Mouse (Mus musculus) lung, postnatal 10 days (tissue): ENCODE results near the gene Selenbp2.
"Not testable (repeated sequence)": the region's sequence is repeated elsewhere in the genome, so short reads cannot be mapped to it uniquely, and the experiment has no call there.

ENCODE experiments used
- DNase-seq: peaks from one replicate; pipeline ENCODE4 v3.0.0; 2021

Selenbp2 gene

GRCm38 (mm10) chr3:94693329-94693825 lies at the start of gene Selenbp2:
Gene Selenbp2 (plus strand): TSS chr3:94693556.
- DNase-seq: peak; percentile 51

DNA sequence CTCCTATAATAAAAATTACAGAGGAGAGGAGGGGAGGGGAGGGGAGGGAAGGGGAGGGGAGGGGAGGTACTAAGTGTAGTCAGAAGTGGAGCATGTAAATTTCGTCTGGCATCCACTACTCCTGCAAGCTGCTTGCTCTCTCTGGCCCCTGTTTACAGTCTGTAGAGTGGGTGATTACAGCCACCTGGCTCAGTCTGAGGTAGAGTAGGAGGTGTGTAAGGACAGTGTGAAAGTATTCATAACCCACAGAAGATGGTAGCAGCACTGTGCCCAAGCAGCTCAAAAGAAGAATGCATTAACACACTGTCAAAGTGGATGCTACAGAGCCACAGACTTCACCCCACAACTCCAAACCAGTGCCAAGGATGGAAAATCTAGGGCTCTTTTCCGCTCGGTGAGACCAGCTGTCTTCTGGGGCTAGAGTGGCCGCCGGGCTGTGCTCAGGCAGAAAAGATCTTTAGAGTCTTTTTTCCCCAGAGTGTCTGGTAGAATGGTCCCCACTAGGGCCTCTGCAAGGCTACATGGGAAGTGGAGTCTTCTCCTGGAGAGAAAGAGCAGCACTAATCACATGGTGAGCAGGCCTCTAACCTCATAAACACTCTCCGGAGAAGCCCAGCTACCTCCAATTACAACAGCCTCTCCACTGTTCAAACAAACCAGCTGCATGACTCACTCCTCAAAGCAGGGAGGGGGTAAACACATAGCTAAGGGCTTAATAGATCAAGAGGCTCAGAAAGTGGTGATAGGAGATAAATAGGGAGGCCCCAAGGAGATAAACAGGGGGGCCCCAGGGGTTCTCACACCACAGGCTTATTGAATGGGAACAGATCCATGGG lies 44.4 kb upstream of the Selenbp2 start:
- DNase-seq: peak; percentile 61

DNA sequence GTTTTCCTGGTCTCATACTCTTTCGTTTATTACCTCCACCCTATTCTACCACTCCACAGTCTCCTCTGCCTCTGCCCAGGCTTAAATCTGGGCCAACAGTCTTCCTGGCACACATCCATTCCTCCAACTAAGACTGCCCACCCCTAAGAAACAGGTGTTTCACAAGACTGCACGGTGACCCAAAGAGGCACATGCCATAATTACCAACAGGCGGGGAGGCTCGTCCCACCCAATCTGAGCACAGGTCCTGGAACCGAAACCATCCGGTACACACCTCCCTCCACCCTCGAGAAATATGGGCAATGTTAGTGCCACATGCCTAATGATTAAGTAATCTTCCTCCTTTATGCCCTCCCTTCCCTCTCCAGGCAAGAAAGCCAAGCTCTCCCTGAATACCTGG lies 42.9 kb upstream of the Selenbp2 start:
- peak; percentile 70 for DNase-seq

GRCm38 (mm10) chr3:94653967-94654366 lies 39.4 kb upstream of the Selenbp2 start:
- not testable (repeated sequence) for DNase-seq

- DNase-seq: not testable (repeated sequence)
These were observed 35.3 kb upstream of the Selenbp2 start for GRCm38 (mm10) chr3:94657852-94658739.

GRCm38 (mm10) chr3:94658740-94659095 lies 34.6 kb upstream of the Selenbp2 start, which contains the start of gene Tuft1:
Gene Tuft1 (minus strand): TSS chr3:94658872.
- peak; percentile 86 for DNase-seq

GRCm38 (mm10) chr3:94659142-94659748 lies 34.1 kb upstream of the Selenbp2 start:
- DNase-seq: peak; percentile 23

- DNase-seq: not testable (repeated sequence)
These were observed 32.5 kb upstream of the Selenbp2 start for GRCm38 (mm10) chr3:94660841-94661240.

- DNase-seq: not testable (repeated sequence)
These were observed 28.1 kb upstream of the Selenbp2 start for GRCm38 (mm10) chr3:94665060-94665802.

DNA sequence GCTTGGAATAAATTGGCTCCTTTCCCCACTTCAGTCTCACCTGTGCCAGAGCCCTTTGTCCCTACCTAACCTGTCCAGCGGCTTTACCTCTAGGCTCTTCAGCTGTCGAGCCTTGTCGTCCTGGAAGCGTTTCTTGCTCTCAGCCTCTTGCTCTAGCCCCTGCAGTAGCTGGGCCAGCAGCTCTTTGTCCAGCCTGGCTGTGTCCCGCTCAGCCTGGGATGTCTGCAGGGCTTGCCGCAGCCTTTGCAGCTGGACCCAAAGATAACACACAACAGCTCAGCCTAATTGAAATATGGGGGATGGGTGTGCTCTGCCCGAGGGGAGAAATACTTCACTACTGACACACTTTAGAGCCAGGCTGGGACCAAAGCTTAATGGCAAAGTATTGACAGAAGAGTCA lies 27.5 kb upstream of the Selenbp2 start:
- peak; percentile 11 for DNase-seq

DNA sequence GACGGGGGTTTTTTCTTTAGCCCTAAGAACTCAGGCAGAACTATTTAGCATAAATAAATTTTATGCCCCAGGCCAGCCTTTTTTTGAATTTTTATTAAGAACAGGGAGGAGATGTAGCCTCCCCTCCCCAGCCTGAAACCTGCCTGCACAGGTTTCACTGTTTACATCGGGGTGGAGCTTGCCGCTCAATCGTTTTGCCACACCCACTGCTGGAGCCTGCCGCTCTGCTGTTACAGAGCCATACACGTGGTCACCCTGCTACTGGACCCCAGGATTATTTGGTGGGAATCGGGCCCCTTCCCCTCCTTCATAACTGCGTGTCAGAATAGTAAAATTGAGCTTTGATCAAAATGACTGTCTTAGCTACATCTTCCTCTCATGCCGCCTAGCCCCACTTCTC lies 18.3 kb upstream of the Selenbp2 start:
- not testable (repeated sequence) for DNase-seq

DNA sequence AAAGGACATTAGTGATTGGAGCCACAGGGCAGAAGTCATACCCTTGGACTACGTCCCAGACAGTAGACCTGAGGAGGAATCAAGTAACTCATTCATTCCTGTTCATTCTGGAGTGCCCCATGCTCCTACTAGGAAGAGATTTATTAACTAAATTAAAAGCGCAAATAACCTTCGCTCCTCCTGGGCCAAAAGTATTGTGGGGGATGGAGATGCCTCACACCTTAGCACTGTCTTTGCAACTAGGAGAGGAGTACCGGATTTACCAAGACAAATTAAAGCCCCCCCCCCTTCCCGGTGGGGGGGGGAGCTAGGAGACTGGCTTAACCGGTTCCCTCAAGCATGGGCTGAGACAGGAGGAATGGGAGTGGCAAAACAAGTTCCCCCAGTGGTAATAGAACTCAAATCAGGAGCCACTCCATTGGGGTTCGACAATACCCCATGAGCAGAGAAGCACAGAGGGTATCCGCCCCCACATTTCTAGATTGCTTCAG lies 14.0 kb upstream of the Selenbp2 start:
- peak; percentile 41 for DNase-seq

- not testable (repeated sequence) for DNase-seq
These were observed 13.3 kb upstream of the Selenbp2 start for GRCm38 (mm10) chr3:94680032-94680431.

GRCm38 (mm10) chr3:94680783-94681182 lies 12.6 kb upstream of the Selenbp2 start:
- DNase-seq: peak; percentile 44

DNA sequence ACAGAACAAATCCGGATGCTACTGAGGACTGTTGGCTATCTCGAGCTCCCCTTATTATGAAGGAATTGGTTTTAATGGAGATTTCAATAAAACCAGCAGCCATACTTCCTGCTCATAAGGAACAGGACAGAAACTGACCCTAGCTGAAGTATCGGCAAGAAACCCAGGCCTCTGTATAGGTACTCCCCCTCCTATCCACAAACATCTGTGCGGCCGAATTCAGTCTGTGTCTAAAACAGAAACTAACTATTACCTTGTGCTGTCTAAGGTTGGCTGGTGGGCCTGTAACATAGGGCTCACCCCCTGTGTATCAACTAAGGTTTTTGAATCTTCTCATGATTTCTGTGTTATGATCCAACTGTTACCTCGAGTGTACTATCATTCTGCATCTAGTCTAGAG lies 9.7 kb upstream of the Selenbp2 start:
- no peak for DNase-seq

DNA sequence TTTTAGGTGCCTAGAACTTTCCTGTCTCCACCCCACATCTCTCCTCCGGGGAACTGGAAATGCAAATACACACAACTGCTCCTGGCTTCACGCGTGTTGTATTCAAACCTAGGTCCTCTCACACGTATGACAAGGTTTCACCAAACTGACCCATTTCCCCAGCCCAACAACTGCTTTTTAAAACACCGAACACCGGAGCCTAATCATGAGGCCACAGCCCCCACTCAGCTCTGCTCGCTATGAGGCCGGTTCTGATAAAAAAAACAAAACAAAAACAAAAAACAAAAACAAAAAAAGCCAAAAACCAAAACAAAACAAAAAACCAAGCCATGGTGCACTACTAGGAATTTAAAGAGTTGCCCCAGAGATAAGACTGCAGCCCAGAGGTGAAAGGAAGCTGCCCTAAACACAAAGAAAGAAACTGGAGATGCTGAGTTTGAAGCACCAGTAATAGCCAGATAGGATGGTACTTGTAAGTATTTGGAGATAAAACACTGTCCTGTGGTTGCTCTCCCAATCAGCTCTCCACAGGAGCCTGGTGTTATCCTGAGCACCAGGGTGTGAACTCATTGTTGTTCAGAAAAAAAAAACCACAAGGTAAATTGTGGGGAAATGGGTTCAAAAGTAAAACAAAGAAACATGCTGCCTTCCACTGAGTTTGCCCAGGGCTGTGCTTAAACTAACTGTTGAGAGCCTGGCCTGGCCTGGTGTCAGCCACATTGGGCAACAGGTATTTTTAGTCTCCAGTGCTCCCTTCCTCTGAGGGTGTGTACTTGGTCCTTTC lies 7.2 kb upstream of the Selenbp2 start:
- not testable (repeated sequence) for DNase-seq

DNA sequence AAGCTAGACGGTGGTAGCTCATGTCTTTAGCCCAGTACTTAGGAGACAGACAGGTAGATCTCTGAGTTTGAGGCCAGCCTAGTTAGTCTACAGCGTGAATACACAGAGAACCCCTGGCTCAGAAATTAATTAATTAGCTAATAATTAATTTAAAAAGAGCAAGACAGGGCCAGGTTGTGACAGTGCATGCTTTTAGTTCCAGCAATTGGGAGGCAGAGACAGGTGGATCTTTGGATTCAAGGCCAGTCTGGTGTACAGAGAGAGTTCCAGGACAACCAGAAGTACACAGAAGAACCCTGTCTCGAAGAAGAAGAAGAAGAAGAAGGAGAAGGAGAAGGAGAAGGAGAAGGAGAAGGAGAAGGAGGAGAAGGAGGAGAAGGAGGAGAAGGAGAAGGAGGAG lies 4.7 kb upstream of the Selenbp2 start:
- DNase-seq: not testable (repeated sequence)

DNA sequence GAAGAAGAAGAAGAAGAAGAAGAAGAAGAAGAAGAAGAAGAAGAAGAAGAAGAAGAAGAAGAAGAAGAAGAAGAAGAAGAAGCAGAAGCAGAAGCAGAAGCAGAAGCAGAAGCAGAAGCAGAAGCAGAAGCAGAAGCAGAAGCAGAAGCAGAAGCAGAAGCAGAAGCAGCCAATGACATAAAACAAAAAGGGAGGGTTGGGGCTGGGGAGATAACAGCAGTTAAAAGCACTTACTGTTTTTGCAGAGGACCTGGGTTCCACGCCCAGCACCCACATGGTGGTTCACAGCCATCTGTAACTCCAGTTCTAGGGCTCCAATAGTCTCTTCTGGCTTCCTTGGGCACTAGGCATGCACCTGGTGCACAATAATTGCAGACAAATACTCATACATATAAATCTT lies 4.2 kb upstream of the Selenbp2 start:
- not testable (repeated sequence) for DNase-seq

DNA sequence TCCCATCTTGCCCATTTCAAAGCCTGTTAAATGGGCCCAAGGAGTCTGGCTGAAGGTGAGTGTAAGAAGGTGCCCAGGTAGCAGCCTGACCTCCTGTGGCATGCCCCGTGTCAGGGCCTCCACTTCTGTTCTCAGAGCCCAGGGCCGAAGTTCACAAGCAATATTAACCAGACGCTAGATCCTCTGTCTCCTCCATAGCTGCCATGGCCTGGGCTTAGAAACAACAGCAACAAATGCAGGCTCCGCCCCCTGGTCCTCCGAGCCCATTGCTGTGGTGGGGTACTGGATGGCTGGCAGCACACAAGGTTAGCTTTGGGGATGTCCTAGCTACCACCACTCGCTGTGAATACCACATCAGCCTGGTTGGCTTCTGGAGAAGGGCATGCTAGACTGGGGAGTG lies 3.2 kb upstream of the Selenbp2 start:
- peak; percentile 9 for DNase-seq

GRCm38 (mm10) chr3:94690616-94691247 lies 2.6 kb upstream of the Selenbp2 start:
- peak; percentile 23 for DNase-seq

GRCm38 (mm10) chr3:94691694-94692093 lies 1.7 kb upstream of the Selenbp2 start:
- DNase-seq: not testable (repeated sequence)
